Mouse (Mus musculus): ENCODE results near the gene Ahrr.

The Ahrr gene

DNA sequence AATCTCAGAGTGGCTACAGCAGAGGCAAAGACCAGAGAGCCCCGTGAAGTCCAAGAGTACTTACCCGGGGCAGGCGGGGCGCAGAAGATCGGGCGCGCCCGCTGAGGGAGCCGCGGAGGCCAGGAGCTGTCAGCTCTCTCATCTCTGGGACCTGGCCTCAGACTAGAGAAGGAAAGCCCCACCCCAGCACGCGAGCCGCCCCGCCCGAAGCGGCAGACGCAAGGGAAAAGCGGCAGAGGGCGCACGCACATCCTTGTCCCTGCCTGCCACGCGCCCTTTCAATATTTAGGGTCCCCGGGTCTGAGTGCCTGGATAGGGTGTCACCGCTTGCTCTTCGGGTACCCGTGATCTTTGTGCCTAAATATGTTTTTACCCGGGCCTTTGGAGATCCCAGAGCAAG, at the start of gene Ahrr:
TSS of gene Ahrr (minus strand) at position 165 of the 400 bp plus-strand sequence.
- DNase-seq (ENCODE audit: low read depth, low spot score): peak; percentile 22

GRCm38 (mm10) chr13:74341036-74341435, 48.9 kb upstream of the Ahrr start:
- DNase-seq (ENCODE audit: low read depth, low spot score): peak; percentile 80

DNA sequence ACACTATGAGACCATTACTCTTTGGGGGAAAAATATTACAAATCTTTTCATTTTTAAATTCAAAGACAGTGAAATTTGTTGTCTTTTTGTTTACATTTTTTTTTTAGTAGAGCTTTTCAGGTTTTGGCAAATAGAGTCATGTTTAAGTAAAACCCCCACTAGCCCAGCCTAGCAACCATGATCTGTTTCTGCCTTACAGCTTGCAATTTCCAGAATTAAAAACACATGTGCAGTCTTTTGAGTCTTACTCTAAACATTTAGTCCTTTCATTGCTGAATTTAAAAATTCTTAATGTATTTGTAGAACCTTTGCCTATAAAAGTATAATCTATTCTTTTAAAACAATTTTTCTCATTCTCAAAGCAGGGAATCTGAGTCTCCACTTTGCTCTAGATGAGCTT, 37.2 kb upstream of the Ahrr start:
- no peak for DNase-seq (ENCODE audit: low read depth, low spot score)

DNA sequence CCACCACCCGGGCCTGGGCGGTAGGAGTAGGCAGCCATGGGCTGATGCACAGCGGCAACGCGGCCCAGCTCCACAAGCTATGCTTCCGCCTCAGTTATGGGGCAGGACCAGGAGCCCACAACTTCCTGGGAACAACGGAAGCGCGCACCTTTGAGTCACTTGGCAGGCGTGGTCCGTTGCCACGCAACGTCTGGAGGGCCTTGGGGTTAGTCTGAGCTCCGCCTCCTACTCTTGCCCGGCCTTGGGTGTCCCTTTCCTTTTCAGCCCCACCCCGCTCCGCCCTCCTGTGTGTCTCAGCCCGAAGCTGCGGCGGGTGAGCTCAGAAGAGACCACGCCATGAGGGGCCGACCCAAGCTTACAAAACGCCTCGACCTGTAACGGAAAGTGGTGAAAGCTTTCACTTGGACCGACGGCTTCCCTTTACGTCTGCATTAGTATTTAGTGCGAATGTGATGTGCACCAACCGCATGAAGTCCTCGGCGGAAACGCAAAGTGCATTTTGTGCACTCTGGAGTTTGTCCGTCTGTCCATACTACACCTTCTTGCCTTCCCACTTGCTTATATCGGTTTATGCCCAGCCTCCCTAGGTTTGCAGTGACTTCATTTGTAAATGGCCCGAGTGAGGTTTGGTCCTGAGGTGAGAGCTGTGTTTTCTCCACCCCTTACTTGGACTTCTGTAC, 25.2 kb upstream of the Ahrr start, which contains the start of gene Pdcd6:
TSS of gene Pdcd6 (minus strand) at position 411 of the 680 bp plus-strand sequence.
- peak; percentile 95 for DNase-seq (ENCODE audit: low read depth, low spot score)

DNA sequence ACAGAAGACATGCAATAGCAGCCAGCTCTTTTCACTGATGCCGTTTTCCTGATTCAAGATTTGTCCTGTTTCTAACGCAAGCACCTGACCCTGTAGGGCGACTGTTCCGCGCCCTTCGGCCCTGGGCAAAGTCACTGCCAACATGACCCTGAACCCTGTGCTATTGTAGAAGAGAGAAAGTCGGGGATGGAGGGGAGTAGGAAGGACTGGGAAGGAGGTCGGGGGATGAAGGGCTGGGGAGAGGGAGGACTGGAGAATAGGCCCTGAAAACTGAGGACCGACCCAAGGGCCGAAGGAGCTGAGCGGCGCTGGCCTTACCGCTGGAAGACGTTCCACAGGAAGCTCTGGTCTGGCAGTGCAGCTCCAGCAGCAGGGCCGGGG, 24.6 kb upstream of the Ahrr start:
- DNase-seq (ENCODE audit: low read depth, low spot score): no peak

DNA sequence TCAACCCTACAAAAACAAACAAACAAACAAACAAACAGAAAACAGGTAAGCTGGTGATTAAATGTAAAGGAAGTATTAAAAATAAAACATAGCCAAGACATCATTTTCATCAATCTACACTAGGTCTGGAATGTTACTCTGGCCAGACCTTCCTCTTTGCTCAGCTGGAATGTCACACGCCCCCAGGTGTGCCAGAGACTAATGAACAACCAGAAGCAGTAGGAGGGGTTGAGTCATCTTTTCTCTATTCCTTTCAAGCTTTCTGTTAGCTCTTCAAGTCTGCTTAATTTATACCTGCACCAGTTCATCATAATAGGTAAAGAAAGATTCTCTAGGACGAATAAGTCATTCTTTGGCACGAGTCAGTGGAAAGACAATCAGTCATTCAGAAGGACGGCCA, 24.3 kb upstream of the Ahrr start:
- DNase-seq (ENCODE audit: low read depth, low spot score): peak; percentile 3

- no peak for DNase-seq (ENCODE audit: low read depth, low spot score)
These were observed 22.5 kb upstream of the Ahrr start for GRCm38 (mm10) chr13:74314616-74315015.

- no peak for DNase-seq (ENCODE audit: low read depth, low spot score)
These were observed 13.6 kb upstream of the Ahrr start for GRCm38 (mm10) chr13:74305780-74306179.

- no peak for DNase-seq (ENCODE audit: low read depth, low spot score)
These were observed 13.2 kb upstream of the Ahrr start for GRCm38 (mm10) chr13:74305380-74305779.

GRCm38 (mm10) chr13:74302050-74303037, 10.2 kb upstream of the Ahrr start:
- DNase-seq (ENCODE audit: low read depth, low spot score): peak; percentile 24

DNA sequence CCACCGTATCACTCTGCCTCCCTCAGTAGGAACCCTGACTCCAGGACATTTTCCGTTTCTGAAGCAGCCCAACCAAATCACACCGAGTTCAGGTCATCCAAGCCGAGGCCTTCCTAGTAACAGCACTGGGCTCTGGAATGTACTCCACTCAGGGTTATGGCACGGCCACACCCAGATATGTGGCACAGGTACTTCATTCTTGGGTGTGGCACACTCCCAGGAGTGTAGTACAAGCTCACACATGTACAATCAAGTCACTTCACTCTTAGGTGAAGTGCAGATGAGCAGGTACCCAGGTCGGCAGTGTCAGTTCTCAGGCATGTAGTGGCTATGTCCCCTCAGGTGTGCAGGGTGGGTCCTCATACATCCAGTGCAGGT, 9.5 kb upstream of the Ahrr start:
- no peak for DNase-seq (ENCODE audit: low read depth, low spot score)

DNA sequence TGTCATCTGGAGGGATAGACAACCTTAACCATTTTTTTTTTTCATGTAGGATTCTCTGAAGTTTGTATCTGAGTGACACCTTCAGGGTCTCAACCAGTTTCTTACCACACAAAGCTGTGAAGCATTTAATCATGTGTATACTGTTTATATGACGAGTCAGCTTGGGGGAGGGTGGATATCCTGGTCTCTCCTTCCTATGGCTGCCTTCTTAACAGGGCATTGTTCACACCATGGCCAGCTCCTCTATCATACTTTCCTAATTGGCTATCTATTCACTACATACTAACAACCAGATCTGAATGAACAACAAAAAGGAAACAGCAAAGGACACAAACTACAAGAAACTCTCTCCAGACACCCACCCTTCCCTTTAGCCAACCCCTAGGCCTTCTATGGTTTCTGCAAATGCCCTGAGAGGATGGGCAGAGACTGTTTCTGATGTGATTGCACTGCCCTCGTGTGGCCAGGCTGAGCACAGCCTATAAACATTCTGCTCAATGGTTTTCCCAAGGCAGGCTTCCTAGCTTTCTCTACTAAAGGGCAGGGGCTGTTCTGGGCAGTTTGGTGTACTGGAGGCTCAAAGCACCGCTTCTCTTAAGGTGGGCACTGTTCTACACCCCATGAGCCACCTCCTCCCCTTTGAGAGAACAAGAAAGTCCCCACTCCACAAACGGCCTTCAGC, 8.9 kb upstream of the Ahrr start:
- peak; percentile 72 for DNase-seq (ENCODE audit: low read depth, low spot score)

DNA sequence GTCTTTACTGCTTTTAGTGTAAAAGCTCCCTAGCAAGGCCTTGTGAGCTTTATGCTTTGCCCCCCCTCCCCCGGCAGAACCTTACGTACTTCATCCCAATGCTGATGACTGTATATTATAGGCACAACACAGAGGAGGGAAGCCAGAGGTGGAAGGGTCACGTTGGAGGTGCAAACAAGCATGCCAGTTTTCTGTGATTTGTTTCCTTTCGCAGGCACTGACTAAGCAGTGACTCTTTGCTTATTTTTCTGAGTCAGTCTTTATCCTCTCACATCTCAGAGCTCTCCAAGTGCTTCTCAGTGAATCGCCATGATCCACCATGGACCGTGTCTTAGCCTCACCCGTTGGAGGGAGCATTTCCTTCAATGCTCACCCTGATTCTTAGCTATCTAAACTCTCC, 4.2 kb upstream of the Ahrr start:
- no peak for DNase-seq (ENCODE audit: low read depth, low spot score)

GRCm38 (mm10) chr13:74289646-74290045, 2.5 kb downstream of the Ahrr start:
- no peak for DNase-seq (ENCODE audit: low read depth, low spot score)

DNA sequence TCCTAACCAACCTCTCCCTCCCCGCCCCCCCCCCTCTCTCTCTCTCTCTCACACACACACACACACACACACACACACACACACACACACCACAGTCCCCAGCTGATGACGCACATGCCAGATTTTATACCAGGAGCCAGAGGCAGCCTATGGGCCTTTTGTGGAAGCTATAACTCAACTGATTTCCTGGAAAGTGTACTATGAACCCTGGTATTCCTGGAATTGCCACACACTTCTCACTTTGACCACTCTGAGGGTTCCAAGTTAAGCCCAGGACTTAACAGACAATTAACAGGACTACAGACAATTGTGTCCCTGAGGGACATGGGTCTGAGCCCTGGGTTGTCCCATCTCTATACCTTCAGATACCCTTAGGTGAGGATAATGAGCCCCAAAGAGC, 9.8 kb downstream of the Ahrr start:
- DNase-seq (ENCODE audit: low read depth, low spot score): no peak

- DNase-seq (ENCODE audit: low read depth, low spot score): no peak
These were observed 16.4 kb downstream of the Ahrr start for GRCm38 (mm10) chr13:74275726-74276125.

GRCm38 (mm10) chr13:74260231-74260992, 31.7 kb downstream of the Ahrr start:
- peak; percentile 66 for DNase-seq (ENCODE audit: low read depth, low spot score)

GRCm38 (mm10) chr13:74259460-74260230, 32.5 kb downstream of the Ahrr start:
- DNase-seq (ENCODE audit: low read depth, low spot score): peak; percentile 76

GRCm38 (mm10) chr13:74246494-74246893, 45.6 kb downstream of the Ahrr start:
- no peak for DNase-seq (ENCODE audit: low read depth, low spot score)

DNA sequence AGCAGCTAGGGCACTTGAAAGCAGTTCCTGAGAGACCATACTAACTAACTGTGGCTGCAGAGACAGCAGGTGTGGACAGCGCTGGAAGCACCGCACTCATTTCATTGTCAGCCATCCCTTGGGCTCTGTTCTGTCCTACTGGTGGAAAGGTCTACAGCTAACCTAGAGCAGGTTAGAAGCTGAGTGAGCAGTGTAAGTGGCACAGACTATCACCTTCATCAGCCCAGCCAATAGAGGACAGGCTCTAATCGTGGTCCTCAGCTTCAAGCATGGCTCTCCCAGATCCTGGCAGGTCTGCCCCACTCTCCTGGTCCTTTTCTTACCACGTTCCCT, 46.3 kb downstream of the Ahrr start:
- no peak for DNase-seq (ENCODE audit: low read depth, low spot score)
